Mouse (Mus musculus) ES-E14 (cell line): ENCODE measurements around the gene Ahcyl1. TPM values are rescaled to one million over a fixed set of nuclear protein-coding genes. Genes with fewer than 3 reads are reported as not detected.

Experiments used
- DNase-seq: peaks from one replicate; pipeline ENCODE4 v3.0.0-alpha.2; 2013; ENCODE audit warnings: low read depth, low spot score
- H3K27ac ChIP-seq: 2 replicates; pipeline ENCODE4 v1.5.1; 2012; ENCODE audit warnings: low read depth, mild to moderate bottlenecking, low read length, moderate library complexity, mixed read lengths; ENCODE audit not compliant: poor library complexity, insufficient read depth, severe bottlenecking
- H3K36me3 ChIP-seq: 2 replicates; pipeline ENCODE4 v1.6.1; 2012; ENCODE audit warnings: mild to moderate bottlenecking, low read length, moderate library complexity, mixed read lengths; ENCODE audit not compliant: control insufficient read depth, poor library complexity, insufficient read depth, severe bottlenecking
- H3K4me1 ChIP-seq, 2 experiments: fragments of 150-350 bp in 1 of 2; sonication (generic) in 1 of 2; 2 replicates each; pipeline ENCODE4 v1.6.1; 2012; ENCODE audit warnings: low read length in 2 of 2, mild to moderate bottlenecking in 1 of 2, mixed read lengths in 1 of 2; ENCODE audit not compliant: control insufficient read depth in 2 of 2, insufficient read depth in 2 of 2, poor library complexity in 1 of 2
- H3K4me3 ChIP-seq, 2 experiments: fragments of 150-350 bp in 1 of 2; sonication (generic) in 1 of 2; 2 replicates each; pipeline ENCODE4 v1.5.1; 2012; ENCODE audit warnings: low read length in 2 of 2, low read depth in 1 of 2, mild to moderate bottlenecking in 1 of 2, mixed read lengths in 1 of 2; ENCODE audit not compliant: insufficient read depth in 1 of 2, poor library complexity in 1 of 2, severe bottlenecking in 1 of 2
- H3K9ac ChIP-seq: 2 replicates; pipeline ENCODE4 v1.6.1; 2012; ENCODE audit warnings: low read depth, mild to moderate bottlenecking, low read length, mixed read lengths; ENCODE audit not compliant: poor library complexity, insufficient read depth, severe bottlenecking
- H3K9me3 ChIP-seq: fragments of 150-350 bp; sonication (generic); 2 replicates; pipeline ENCODE4 v1.6.1; 2012; ENCODE audit warnings: low read depth, mild to moderate bottlenecking, low read length; ENCODE audit not compliant: control insufficient read depth, insufficient read depth
- CHD2 ChIP-seq: IDR thresholded peaks from 2 replicates; pipeline ENCODE4 v1.6.1; 2014; ENCODE audit warnings: mild to moderate bottlenecking, low read depth, low read length, inconsistent platforms
- HCFC1 ChIP-seq: IDR thresholded peaks from 2 replicates; pipeline ENCODE4 v1.6.1; 2012; ENCODE audit warnings: low read length, inconsistent platforms, borderline replicate concordance; ENCODE audit not compliant: insufficient read depth
- MAFK ChIP-seq: IDR thresholded peaks from 2 replicates; pipeline ENCODE4 v1.6.1; 2014; ENCODE audit warnings: mild to moderate bottlenecking, low read depth, low read length, inconsistent platforms; ENCODE audit not compliant: insufficient read depth
- ZC3H11A ChIP-seq: IDR thresholded peaks from 2 replicates; pipeline ENCODE4 v1.6.1; 2012; ENCODE audit warnings: low read depth, mild to moderate bottlenecking, inconsistent platforms, low read length, borderline replicate concordance
- ZNF384 ChIP-seq: IDR thresholded peaks from 2 replicates; pipeline ENCODE4 v1.6.1; 2012; ENCODE audit warnings: low read depth, low read length, inconsistent platforms
- in situ Hi-C, 2 experiments: fragments of 600-800 bp; cut with MboI; formaldehyde crosslinking; loops; one replicate each; pipeline ENCODE4 v1.15.1; 2025; ENCODE audit warnings: low sequenced_read_pairs in 2 of 2, inconsistent platforms in 1 of 2; ENCODE audit not compliant: unreplicated experiment in 2 of 2
- total RNA-seq: library from RNA; depleted of rRNA; stranded (reverse); fragments of 300-350 nt; gene quantifications from 2 replicates; pipeline ENCODE4 v1.2.3, GENCODE M21; 2012

Ahcyl1 gene
- total RNA-seq, 1 experiment: 38.2 TPM

DNA sequence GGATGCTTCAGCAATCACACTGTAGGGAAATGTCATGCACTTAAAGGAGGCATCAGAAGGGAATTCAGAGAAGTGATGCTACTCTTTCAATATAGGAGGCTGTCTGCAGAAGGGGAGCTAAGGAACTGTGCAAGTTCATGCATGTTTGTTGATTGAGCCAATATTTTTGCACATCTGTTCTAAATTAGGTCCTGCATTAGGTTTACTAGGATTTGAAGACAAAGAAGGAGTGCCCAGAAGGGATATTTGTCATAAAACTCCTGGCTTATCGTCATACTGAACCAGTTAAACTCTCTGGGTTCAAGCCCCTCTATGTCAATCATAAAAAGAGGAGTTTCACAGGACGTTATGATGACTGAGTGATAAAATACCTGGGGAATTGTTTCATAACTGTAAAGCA is 33.9 kb upstream of the Ahcyl1 start:
- no peak for DNase-seq
- in situ Hi-C loops: no loop called here
- Histone ChIP-seq H3K9ac (no peak overlapping the region), H3K27ac (no peak overlapping the region), H3K4me1 (no peaks in the 10 kb centered on the region), H3K4me3 (no peak overlapping the region), H3K9me3 (no peaks in the 10 kb centered on the region), H3K36me3 (no peaks in the 10 kb centered on the region)
- TF ChIP-seq MAFK (no peak), HCFC1 (no peak), ZC3H11A (no peak), ZNF384 (no peak), CHD2 (no peak)

DNA sequence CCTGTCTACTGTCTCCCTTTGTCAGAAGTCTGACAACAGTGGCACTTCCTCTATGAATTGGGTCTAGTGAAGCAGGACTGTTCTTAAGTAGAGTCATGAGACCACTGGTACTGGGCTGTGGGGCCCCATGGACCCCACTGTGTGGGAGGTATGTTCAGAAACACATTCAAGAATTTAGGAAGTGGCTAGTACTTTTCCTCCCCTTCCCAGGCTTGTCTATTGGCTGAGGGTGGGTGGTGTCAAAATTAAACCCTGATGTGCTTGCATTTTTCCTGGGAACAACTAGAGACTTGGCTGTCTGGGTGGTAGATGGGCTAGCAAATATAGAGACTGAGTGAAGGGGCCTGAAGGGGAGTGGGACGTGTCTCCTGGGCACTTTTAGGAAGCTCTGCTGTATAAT is 32.1 kb upstream of the Ahcyl1 start:
- in situ Hi-C loops: no loop called here
- no peak for DNase-seq
- H3K4me3 ChIP-seq: no peak overlapping the region

DNA sequence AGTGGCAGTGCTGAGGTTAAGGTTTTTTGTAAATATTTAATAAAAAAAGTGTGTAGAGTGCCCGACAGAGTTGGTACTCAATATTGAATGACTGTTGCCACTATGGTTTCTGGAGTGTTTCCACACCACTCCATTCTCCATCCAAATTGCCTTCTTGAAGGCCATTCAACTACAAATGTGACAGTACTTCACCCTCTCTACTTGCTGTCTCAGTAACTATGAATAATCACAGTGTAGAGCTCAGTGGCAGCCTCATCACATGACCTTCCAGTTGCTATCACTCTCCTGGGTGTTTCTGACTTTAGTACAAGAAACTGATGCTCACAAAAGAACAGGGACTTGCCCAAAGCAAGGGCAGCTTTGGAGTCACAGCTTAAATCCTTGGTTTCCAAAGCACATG is 19.6 kb upstream of the Ahcyl1 start:
- Histone ChIP-seq H3K4me3 (no peak overlapping the region), H3K27ac (no peak overlapping the region), H3K4me1 (peaks cover 0 to 2% of the 10 kb centered on the region in 2 experiments; a peak in 1 of 4 replicates), H3K9me3 (no peaks in the 10 kb centered on the region), H3K36me3 (no peaks in the 10 kb centered on the region), H3K9ac (no peak overlapping the region)
- TF ChIP-seq ZC3H11A: no peak
- no peak for TF ChIP-seq CHD2
- no peak for TF ChIP-seq ZNF384
- no peak for TF ChIP-seq MAFK
- TF ChIP-seq HCFC1: no peak
- DNase-seq: no peak
- in situ Hi-C loops: no loop called here

More for the DNA sequence above, 32.1 kb upstream of the Ahcyl1 start:
- Histone ChIP-seq H3K36me3 (no peaks in the 10 kb centered on the region), H3K4me1 (no peaks in the 10 kb centered on the region), H3K27ac (no peak overlapping the region), H3K9ac (no peak overlapping the region), H3K9me3 (no peaks in the 10 kb centered on the region)
- TF ChIP-seq ZC3H11A (no peak), CHD2 (no peak), ZNF384 (no peak), HCFC1 (no peak), MAFK (no peak)

DNA sequence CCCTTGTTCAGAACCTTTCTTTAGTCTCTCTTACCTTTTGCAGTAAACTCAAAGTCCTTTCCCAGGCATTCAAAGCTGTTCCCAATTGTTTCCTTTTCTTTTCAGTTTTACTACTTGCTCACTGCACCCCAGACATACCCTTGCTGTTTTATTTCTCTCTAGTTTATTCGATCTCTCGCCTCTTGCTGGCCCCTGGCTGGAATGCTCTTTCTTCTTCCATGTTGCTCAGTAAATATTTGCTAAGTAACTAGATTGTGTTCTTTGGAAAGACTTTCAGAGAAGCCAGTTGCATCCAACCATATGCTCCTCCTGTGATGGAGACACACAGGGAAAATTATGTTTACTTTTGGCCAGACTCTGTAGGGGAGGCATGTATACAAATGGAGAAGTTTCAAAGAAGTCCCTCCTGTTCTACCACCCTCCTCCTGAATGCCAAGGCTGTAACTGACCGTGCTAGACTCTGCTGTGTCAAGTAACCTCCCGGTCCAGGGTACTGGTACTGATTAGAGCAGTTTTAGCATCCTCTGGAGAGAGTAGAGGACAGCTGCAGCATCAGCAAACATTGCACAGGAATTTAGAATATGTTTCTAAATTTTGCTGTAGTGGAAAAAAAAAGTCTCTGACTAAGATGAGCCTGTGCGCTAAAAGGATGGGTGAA is 18.0 kb upstream of the Ahcyl1 start:
- no peak overlapping the region for H3K4me3 ChIP-seq
- no peaks in the 10 kb centered on the region for H3K9me3 ChIP-seq
- in situ Hi-C loops: no loop called here
- H3K27ac ChIP-seq: no peak overlapping the region
- H3K4me1 ChIP-seq: peaks cover 0 to 2% of the 10 kb centered on the region in 2 experiments; a peak in 1 of 4 replicates
- no peaks in the 10 kb centered on the region for H3K36me3 ChIP-seq
- DNase-seq: no peak
- no peak for TF ChIP-seq ZC3H11A
- TF ChIP-seq HCFC1: no peak
- no peak for TF ChIP-seq MAFK
- TF ChIP-seq ZNF384: no peak
- no peak for TF ChIP-seq CHD2
- H3K9ac ChIP-seq: no peak overlapping the region
